Mouse (Mus musculus): ENCODE data around the gene Rnf144b. TPM values are rescaled to one million over a fixed set of nuclear protein-coding genes. Genes with fewer than 3 reads are reported as not detected.

The Rnf144b gene
- polyA plus RNA-seq, 1 experiment from 2014 or later: 3.7 TPM

DNA sequence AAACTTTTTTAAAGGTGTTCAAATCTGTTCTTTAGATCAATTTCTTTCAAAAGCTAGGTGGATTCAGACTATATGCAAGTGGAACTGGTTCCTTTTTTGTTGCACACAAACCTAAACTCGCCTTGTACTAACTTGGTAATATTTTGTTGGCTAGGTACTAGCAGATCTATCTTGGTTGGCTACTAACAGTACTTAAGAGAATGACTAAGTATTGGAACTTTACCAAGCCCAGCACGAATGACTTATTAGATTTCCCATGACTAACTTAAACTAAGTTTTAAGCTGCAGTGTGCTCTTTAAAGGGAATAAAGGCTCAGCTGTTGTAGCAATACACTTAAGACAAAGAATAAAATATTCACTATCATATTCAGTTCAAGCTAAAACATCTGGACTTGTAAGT is 33.2 kb upstream of the Rnf144b start:
- Histone ChIP-seq H3K9ac (ENCODE audit: low read length) (no peak overlapping the region), H3K4me3 (ENCODE audit: low read depth, low read length) (no peak overlapping the region), H3K36me3 (ENCODE audit: control insufficient read depth, insufficient read depth, low read length) (no peaks in the 10 kb centered on the region; the same call in 1 of the 2 replicates), H3K27ac (replicated peaks) (no peak overlapping the region), H3K9me3 (ENCODE audit: control insufficient read depth, low read length) (no peaks in the 10 kb centered on the region), H3K4me1 (replicated peaks; ENCODE audit: control insufficient read depth, insufficient read depth) (no peaks in the 10 kb centered on the region), H3K4me2 (replicated peaks; ENCODE audit: low read depth) (no peak overlapping the region), H3K27me3 (ENCODE audit: control insufficient read depth, insufficient read depth, low read length) (no peaks in the 10 kb centered on the region)
- 58% methylated on average over 2 of the region's 2 CpGs for WGBS
- TF ChIP-seq EP300 (optimal IDR thresholded peaks at IDR 0.05): no peak
- no peak for TF ChIP-seq CTCF (IDR thresholded peaks at IDR 0.05; ENCODE audit: low read depth)
- no peak for ATAC-seq (ENCODE audit: low FRiP score, low TSS enrichment)
- DNase-seq (ENCODE audit: low spot score): no peak

DNA sequence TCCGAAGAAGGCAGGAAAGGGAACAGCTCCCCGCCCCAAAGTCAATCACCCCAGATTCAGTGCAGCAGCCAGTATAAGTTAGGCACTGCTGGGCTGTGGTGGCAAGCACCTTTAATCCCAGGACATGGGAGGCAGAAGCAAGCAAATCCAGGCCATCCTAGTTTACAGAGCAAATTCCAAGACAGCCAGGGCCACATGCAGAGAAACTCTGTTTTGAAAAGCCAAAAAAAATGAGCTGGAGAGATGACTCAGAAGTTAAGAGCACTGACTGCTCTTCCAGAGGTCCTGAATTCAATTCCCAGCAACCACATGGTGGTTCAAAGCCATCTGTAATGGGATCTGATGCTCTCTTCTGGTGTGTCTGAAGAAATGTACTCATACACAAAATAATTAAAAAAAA is 28.7 kb upstream of the Rnf144b start:
- Histone ChIP-seq H3K9ac (ENCODE audit: low read length) (no peak overlapping the region), H3K9me3 (ENCODE audit: control insufficient read depth, low read length) (no peaks in the 10 kb centered on the region), H3K4me3 (ENCODE audit: low read depth, low read length) (no peak overlapping the region), H3K36me3 (ENCODE audit: control insufficient read depth, insufficient read depth, low read length) (peaks cover 2% of the 10 kb centered on the region; the same call in 1 of the 2 replicates), H3K4me1 (replicated peaks; ENCODE audit: control insufficient read depth, insufficient read depth) (no peaks in the 10 kb centered on the region), H3K4me2 (replicated peaks; ENCODE audit: low read depth) (no peak overlapping the region), H3K27me3 (ENCODE audit: control insufficient read depth, insufficient read depth, low read length) (no peaks in the 10 kb centered on the region), H3K27ac (replicated peaks) (no peak overlapping the region)
- WGBS: 95% methylated on average over 2 of the region's 2 CpGs
- no peak for DNase-seq (ENCODE audit: low spot score)
- TF ChIP-seq EP300 (optimal IDR thresholded peaks at IDR 0.05) (no peak), CTCF (IDR thresholded peaks at IDR 0.05; ENCODE audit: low read depth) (no peak)
- ATAC-seq (ENCODE audit: low FRiP score, low TSS enrichment): no peak

DNA sequence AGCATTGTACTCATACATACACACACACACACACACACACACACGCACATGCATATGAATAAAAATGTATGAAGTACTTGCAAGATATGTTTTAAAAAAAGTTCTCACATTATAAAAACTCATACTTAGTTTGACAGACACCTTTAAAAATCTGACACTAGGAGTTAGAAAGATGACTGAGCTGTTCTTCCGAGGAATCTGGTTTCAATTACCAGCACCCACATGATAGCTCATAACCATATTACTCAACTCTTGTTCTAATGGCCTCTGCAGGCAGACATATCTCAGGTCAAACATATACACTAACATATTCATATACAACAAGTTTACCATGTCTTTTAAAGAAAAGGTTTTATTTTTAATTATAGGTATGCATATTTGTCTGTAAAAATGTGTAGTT is 25.9 kb upstream of the Rnf144b start:
- no peaks in the 10 kb centered on the region for H3K4me1 ChIP-seq (replicated peaks; ENCODE audit: control insufficient read depth, insufficient read depth)
- TF ChIP-seq EP300 (optimal IDR thresholded peaks at IDR 0.05) (no peak), CTCF (IDR thresholded peaks at IDR 0.05; ENCODE audit: low read depth) (no peak)
- no peak overlapping the region for H3K27ac ChIP-seq (replicated peaks)
- no peak for DNase-seq (ENCODE audit: low spot score)
- peaks cover 7% of the 10 kb centered on the region; the same call in 1 of the 2 replicates for H3K36me3 ChIP-seq (ENCODE audit: control insufficient read depth, insufficient read depth, low read length)
- no peak for ATAC-seq (ENCODE audit: low FRiP score, low TSS enrichment)
- no peak overlapping the region for H3K4me2 ChIP-seq (replicated peaks; ENCODE audit: low read depth)
- 84% methylated on average over 2 of the region's 2 CpGs for WGBS
- no peak overlapping the region for H3K9ac ChIP-seq (ENCODE audit: low read length)
- no peaks in the 10 kb centered on the region for H3K27me3 ChIP-seq (ENCODE audit: control insufficient read depth, insufficient read depth, low read length)
- no peaks in the 10 kb centered on the region for H3K9me3 ChIP-seq (ENCODE audit: control insufficient read depth, low read length)
- no peak overlapping the region for H3K4me3 ChIP-seq (ENCODE audit: low read depth, low read length)

DNA sequence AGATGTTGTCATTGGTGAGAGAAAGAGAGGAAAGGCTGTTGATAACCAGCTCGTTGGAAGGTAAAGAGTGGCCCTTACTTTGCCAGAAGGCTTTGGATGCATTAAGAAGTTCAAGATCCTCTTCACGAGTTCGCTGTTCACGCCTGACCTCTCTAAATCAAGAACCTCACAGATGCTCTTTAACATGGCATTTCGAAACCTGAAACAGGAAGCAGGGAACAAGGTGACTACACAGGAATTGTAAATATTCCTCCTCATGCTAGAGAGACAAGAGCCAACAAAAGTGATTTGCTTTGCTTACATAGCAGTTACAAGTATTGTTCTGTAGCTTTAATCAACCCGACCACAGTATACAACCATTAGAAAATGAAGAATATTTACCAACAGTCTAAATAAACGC is 23.2 kb upstream of the Rnf144b start:
- no peaks in the 10 kb centered on the region for H3K4me1 ChIP-seq (replicated peaks; ENCODE audit: control insufficient read depth, insufficient read depth)
- DNase-seq (ENCODE audit: low spot score): no peak
- no peak overlapping the region for H3K27ac ChIP-seq (replicated peaks)
- no peak for ATAC-seq (ENCODE audit: low FRiP score, low TSS enrichment)
- no peaks in the 10 kb centered on the region for H3K9me3 ChIP-seq (ENCODE audit: control insufficient read depth, low read length)
- 66% methylated on average over 7 of the region's 7 CpGs for WGBS
- peaks cover 7% of the 10 kb centered on the region; the same call in 1 of the 2 replicates for H3K36me3 ChIP-seq (ENCODE audit: control insufficient read depth, insufficient read depth, low read length)
- TF ChIP-seq EP300 (optimal IDR thresholded peaks at IDR 0.05) (no peak), CTCF (IDR thresholded peaks at IDR 0.05; ENCODE audit: low read depth) (no peak)
- H3K27me3 ChIP-seq (ENCODE audit: control insufficient read depth, insufficient read depth, low read length): no peaks in the 10 kb centered on the region
- no peak overlapping the region for H3K4me2 ChIP-seq (replicated peaks; ENCODE audit: low read depth)
- H3K4me3 ChIP-seq (ENCODE audit: low read depth, low read length): no peak overlapping the region
- no peak overlapping the region for H3K9ac ChIP-seq (ENCODE audit: low read length)

DNA sequence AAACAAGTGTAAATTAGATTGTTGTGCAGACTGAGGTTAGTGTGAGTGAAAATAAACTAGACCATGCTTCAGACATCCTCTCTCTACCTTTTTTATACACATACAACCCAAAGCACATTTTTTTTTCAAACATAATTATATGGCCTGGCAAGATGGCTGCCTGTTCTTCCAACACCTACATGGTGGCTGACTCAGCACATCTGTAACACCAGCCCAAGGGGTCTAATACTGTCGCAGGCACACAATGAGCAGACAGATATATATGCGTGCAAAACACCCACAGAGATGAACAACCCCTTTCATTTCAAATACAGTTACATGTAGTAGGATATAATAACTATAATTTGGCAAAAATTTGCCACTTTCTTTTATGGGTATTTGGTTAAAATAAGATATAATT is 21.9 kb upstream of the Rnf144b start:
- WGBS: 89% methylated on average over 2 of the region's 2 CpGs
- peaks cover 7% of the 10 kb centered on the region; the same call in 1 of the 2 replicates for H3K36me3 ChIP-seq (ENCODE audit: control insufficient read depth, insufficient read depth, low read length)
- no peak for ATAC-seq (ENCODE audit: low FRiP score, low TSS enrichment)
- TF ChIP-seq EP300 (optimal IDR thresholded peaks at IDR 0.05): no peak
- TF ChIP-seq CTCF (IDR thresholded peaks at IDR 0.05; ENCODE audit: low read depth): no peak
- no peak for DNase-seq (ENCODE audit: low spot score)
- H3K27me3 ChIP-seq (ENCODE audit: control insufficient read depth, insufficient read depth, low read length): no peaks in the 10 kb centered on the region
- H3K4me1 ChIP-seq (replicated peaks; ENCODE audit: control insufficient read depth, insufficient read depth): no peaks in the 10 kb centered on the region
- no peak overlapping the region for H3K27ac ChIP-seq (replicated peaks)
- no peak overlapping the region for H3K4me2 ChIP-seq (replicated peaks; ENCODE audit: low read depth)
- no peaks in the 10 kb centered on the region for H3K9me3 ChIP-seq (ENCODE audit: control insufficient read depth, low read length)
- H3K4me3 ChIP-seq (ENCODE audit: low read depth, low read length): no peak overlapping the region
- H3K9ac ChIP-seq (ENCODE audit: low read length): no peak overlapping the region

DNA sequence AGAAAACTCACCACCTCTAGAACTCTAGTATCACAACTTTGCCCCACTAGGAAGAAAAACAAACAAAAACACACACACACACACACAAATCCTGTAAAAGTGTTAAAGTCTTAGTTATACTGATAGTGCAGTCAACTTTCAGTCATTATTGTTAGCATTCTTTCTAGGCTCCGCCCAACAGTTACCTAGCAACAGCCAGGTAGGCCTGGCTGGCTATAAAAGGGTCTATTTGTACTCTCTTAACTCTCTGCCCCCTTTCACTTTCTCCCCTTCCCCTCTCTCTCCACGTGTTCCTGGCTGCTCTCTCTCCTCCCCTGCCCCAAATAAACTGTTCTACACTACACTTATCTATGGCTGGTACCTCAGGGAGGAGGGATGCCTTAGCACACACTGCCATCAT is 18.3 kb upstream of the Rnf144b start:
- Histone ChIP-seq H3K9ac (ENCODE audit: low read length) (no peak overlapping the region), H3K4me2 (replicated peaks; ENCODE audit: low read depth) (peak overlapping the region; percentile 78), H3K4me3 (ENCODE audit: low read depth, low read length) (peak overlapping the region; percentile 96), H3K9me3 (ENCODE audit: control insufficient read depth, low read length) (no peaks in the 10 kb centered on the region), H3K36me3 (ENCODE audit: control insufficient read depth, insufficient read depth, low read length) (peaks cover 2% of the 10 kb centered on the region; the same call in 1 of the 2 replicates), H3K27ac (replicated peaks) (no peak overlapping the region), H3K27me3 (ENCODE audit: control insufficient read depth, insufficient read depth, low read length) (no peaks in the 10 kb centered on the region), H3K4me1 (replicated peaks; ENCODE audit: control insufficient read depth, insufficient read depth) (no peaks in the 10 kb centered on the region)
- ATAC-seq (ENCODE audit: low FRiP score, low TSS enrichment) (no peak), DNase-seq (ENCODE audit: low spot score) (no peak)
- TF ChIP-seq EP300 (optimal IDR thresholded peaks at IDR 0.05): no peak
- TF ChIP-seq CTCF (IDR thresholded peaks at IDR 0.05; ENCODE audit: low read depth): no peak
- 13% methylated on average over 2 of the region's 2 CpGs for WGBS

Data from stomach, postnatal 0 days (tissue).